Mouse (Mus musculus) liver, postnatal 0 days (tissue): Measurements from ENCODE around the gene Vti1a.

Experiments
- CTCF ChIP-seq: sonication (generic); IDR thresholded peaks from 2 replicates; pipeline ENCODE4 v1.5.1; 2016; ENCODE audit warnings: antibody characterized with exemption, low read depth
- EP300 ChIP-seq: IDR thresholded peaks from 2 replicates; pipeline ENCODE4 v1.6.1; 2016; ENCODE audit warnings: antibody characterized with exemption, low read depth, mild to moderate bottlenecking

- TF ChIP-seq CTCF (no peak), EP300 (no peak)
Measured at GRCm38 (mm10) chr19:55293175-55293574, 22.9 kb upstream of the Vti1a start.
